Mouse (Mus musculus): ENCODE results near the gene Gdpd3.
A peak's percentile ranks its signal among the peaks of the same experiment; 100 is the strongest.

Gene Gdpd3

DNA sequence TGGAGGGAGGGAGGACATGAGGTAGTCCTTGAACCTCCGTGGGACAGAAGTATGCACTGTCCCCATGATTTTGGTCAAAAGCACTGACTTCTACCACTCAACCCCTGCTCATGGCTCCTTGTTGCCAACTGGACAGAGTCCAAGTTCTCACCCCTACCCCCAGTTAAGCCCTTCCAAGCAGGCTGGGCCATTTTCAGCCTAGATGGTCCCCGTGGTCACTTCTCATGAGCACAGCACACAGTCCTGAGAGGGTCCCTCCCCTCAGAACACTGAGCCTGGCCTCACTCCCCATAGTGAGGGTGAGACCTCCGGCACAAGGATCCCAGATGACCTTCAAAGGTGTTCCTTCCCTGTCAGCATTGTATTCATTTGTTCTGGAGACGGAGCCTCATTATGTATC is 23.0 kb downstream of the Gdpd3 start:
- DNase-seq (ENCODE audit: low spot score): no peak

DNA sequence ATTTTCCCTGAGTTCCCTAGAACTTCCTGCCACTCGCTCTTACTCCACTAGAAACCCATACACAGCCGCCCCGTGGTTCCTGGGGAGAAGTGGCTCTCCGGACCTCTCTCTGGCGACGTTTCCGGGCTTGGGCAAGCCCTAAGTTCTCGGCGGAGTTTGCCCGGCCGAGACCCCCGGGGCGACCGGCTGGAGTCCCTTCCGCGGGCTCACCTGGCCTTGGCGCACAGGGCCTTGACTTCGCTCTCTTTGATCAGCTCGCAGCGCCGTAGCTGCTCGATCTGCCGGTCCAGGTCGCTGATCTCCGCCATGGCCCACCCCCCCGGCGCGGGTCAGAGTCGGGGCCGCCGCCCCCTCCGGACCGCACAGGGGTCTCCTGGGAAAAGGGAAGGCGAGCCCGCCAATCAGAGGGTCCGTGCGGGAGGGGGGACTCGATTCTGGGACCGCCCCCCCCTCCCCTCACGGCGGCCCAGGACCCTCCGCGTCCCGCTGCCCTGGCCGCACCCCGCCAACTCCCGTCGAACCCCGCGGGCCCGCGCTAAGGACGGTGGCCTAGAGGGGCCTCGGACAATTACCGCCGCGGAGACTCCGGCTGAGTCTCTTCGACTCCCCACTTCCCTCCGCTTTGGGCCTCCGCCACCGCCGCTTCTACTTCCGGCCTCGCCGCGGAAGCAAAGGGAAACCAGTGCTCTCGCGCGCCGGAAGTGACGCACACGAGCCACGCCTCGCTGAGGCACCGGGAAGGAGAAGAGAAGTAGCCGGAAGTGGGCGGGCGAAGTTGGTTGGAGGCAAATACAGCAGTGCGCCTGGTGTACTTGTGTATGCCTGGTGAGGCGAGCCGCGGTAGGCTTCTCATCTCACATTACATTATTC is 26.0 kb downstream of the Gdpd3 start, which contains the start of gene Ppp4c:
TSS of gene Ppp4c (minus strand) at position 646 of the 870 bp plus-strand sequence.
- DNase-seq (ENCODE audit: low spot score): peak; percentile 92

DNA sequence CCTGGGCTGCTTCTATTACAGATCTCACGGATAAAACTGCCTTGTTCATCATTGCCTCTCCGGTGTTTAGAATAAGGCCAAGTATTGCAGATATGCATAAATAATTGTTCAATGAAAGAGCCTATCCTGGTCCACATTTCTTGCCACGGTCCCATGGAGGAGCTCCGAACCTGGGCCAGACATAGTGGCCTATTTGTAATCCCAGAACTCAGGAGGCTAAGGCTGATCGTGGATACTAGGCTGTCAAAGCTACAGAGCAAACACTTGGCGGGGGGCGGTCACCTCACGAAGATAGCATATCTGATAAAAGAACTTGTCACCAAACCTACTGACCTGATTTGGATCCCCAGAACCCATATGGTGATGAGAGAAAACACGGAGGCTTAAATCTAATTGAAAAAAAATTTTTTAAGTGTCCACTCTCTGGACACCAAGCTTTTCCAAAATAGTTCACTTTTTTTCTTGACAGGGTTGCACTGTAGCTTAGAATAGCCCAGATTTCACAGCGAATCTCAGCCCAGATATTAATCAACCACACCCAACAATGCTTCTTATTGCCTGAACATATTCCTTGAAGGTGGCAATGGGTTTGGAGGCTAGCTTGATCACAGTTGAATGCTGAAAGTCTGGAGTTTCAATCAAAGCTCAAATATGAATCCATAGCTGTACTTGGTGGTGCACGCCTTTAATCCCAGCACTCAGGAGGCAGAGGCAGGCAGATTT is 26.7 kb downstream of the Gdpd3 start:
- DNase-seq (ENCODE audit: low spot score): no peak

- DNase-seq (ENCODE audit: low spot score): no peak
Measured at GRCm38 (mm10) chr7:126793456-126794270, 27.5 kb downstream of the Gdpd3 start.

DNA sequence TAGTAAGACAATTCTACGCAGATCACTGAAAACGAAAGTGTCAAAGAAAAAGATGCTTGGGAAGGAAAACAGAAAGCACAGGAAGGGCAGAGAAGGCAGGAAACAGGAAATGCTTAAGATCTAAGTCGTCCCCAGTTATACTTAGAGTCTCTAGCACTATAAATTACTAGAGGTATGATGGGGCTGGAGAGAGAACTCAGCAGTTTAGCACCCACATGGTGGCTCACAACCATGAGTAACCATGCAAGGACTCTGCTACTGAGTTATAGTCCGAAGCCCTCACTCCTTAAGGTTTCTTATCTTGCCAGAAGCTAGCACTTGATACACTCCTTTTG is 28.1 kb downstream of the Gdpd3 start:
- no peak for DNase-seq (ENCODE audit: low spot score)

- no peak for DNase-seq (ENCODE audit: low spot score)
Measured at GRCm38 (mm10) chr7:126795387-126796317, 29.5 kb downstream of the Gdpd3 start.

GRCm38 (mm10) chr7:126796350-126796932 is 30.3 kb downstream of the Gdpd3 start:
- no peak for DNase-seq (ENCODE audit: low spot score)

DNA sequence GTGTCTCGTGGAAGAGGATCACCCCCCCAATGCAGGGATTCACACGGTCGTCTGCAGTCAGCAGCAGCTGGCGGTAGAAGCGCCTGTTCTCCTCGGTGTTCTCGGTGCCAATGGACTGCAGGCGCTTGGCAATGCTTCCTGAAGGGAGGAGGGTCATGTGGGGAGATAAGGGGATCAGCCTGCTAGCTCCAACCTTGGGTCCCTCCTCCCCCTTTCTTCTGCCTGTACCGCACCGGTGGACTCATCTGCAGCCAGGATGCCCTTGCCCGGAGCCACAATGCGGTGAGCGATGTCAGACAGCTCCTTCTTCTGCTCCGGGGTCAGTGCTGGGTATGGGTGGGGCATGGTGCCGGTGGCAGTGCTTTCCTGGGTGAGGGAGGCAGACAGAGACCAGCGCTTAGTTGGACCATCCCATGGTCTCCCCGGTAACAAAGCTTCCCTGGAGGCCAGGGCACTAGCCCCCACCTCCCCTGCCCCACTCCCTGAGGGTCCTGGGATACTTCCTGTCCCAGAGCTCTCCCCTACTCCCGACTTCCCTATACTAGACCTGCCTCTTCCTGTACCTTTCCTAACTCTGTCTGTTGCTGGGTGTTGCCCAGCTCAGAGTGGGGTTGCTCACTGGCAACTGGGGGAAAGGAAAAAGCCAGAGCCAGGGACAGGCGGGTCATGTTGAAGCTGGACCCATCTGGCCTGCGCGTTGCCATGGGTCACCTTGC is 31.4 kb downstream of the Gdpd3 start, which contains the start of gene Fam57b:
TSS of gene Fam57b (plus strand) at position 258 of the 716 bp plus-strand sequence.
- peak; percentile 81 for DNase-seq (ENCODE audit: low spot score)

GRCm38 (mm10) chr7:126798127-126799049 is 32.3 kb downstream of the Gdpd3 start:
- peak; percentile 59 for DNase-seq (ENCODE audit: low spot score)

- peak; percentile 98 for DNase-seq (ENCODE audit: low spot score)
Measured at GRCm38 (mm10) chr7:126799050-126799467, 32.9 kb downstream of the Gdpd3 start.

- no peak for DNase-seq (ENCODE audit: low spot score)
Measured at GRCm38 (mm10) chr7:126799468-126800268, 33.5 kb downstream of the Gdpd3 start.

- DNase-seq (ENCODE audit: low spot score): no peak
Measured at GRCm38 (mm10) chr7:126800269-126801056, 34.3 kb downstream of the Gdpd3 start.

- no peak for DNase-seq (ENCODE audit: low spot score)
Measured at GRCm38 (mm10) chr7:126801057-126801422, 34.9 kb downstream of the Gdpd3 start.

GRCm38 (mm10) chr7:126802134-126802889 is 36.2 kb downstream of the Gdpd3 start:
- DNase-seq (ENCODE audit: low spot score): no peak

DNA sequence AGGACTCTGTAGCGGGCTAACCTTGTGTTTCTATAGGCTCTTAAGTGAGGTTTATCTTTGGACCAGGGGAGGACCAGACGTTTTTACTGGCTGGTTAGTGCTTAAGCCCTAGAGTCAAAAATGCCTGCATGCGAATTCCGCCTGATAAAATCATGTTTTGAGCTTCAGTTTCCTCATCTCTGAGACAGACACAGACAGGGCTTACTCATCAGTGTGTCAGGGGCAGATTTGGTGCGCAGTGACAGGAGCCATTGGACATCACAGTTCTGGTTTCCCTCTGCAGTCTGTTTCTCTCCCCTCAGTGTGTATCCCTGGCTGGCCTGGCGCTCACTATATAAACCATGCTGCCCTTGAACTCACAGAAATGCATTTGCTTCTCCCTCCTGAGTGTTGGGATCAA is 37.0 kb downstream of the Gdpd3 start:
- DNase-seq (ENCODE audit: low spot score): no peak

- no peak for DNase-seq (ENCODE audit: low spot score)
Measured at GRCm38 (mm10) chr7:126803751-126804150, 37.6 kb downstream of the Gdpd3 start.

- DNase-seq (ENCODE audit: low spot score): no peak
Measured at GRCm38 (mm10) chr7:126806956-126807355, 40.8 kb downstream of the Gdpd3 start.
